Mouse (Mus musculus) forebrain, embryonic 12.5 days (tissue): ENCODE results near the gene Vmn1r114. TPM values are rescaled to one million over a fixed set of nuclear protein-coding genes. Genes with fewer than 3 reads are reported as not detected.
"Not testable (repeated sequence)": the region's sequence is repeated elsewhere in the genome, so short reads cannot be mapped to it uniquely, and the experiment has no call there.

Source experiments
- ATAC-seq: fragments of 200-750 bp; cut with Nextera tagmentation; 2 replicates; pipeline ENCODE4 v1.8.0; 2017; ENCODE audit warnings: moderate TSS enrichment; ENCODE audit not compliant: low FRiP score
- H3K27ac ChIP-seq: fragments of 300-500 bp; sonication (generic); 2 replicates; pipeline ENCODE4 v1.5.1; 2016; ENCODE audit warnings: mild to moderate bottlenecking
- H3K27me3 ChIP-seq: fragments of 300-500 bp; sonication (generic); 2 replicates; pipeline ENCODE4 v1.6.1; 2016; ENCODE audit warnings: mild to moderate bottlenecking
- H3K36me3 ChIP-seq: fragments of 300-500 bp; sonication (generic); replicated peaks from 2 replicates; pipeline ENCODE4 v1.6.1; 2016; ENCODE audit warnings: mild to moderate bottlenecking
- H3K4me1 ChIP-seq: fragments of 300-500 bp; sonication (generic); 2 replicates; pipeline ENCODE4 v1.6.1; 2016
- H3K4me2 ChIP-seq: fragments of 300-500 bp; sonication (generic); 2 replicates; pipeline ENCODE4 v1.6.1; 2016; ENCODE audit warnings: mild to moderate bottlenecking, moderate library complexity
- H3K4me3 ChIP-seq: fragments of 300-500 bp; sonication (generic); replicated peaks from 2 replicates; pipeline ENCODE4 v1.5.1; 2016; ENCODE audit warnings: mild to moderate bottlenecking
- H3K9ac ChIP-seq: fragments of 300-500 bp; sonication (generic); 2 replicates; pipeline ENCODE4 v1.6.1; 2016; ENCODE audit warnings: mild to moderate bottlenecking
- H3K9me3 ChIP-seq: fragments of 300-500 bp; sonication (generic); 2 replicates; pipeline ENCODE4 v1.6.1; 2016
- WGBS: fragments of 180-500 bp; shearing (Covaris S2); methylation state at CpG from one replicate; pipeline ENCODE4 v1.1.7; 2016; 5-methylcytosine and 5-hydroxymethylcytosine counted together
- polyA plus RNA-seq: library from polyadenylated mRNA; unstranded; fragments of >200 nt; fragmentation: Nextera tagmentation; extraction: Ambion mirVana; gene quantifications from 2 replicates; pipeline ENCODE4 v1.2.1, GENCODE M21; 2016

Gene Vmn1r114
- polyA plus RNA-seq = not detected in 2 replicates

GRCm38 (mm10) chr7:20812086-20812485 lies at the start of gene Vmn1r114:
Vmn1r114 (minus strand) TSS chr7:20812186.
- no CpG with 5 or more reads among the region's 5 CpGs for WGBS
- not testable (repeated sequence) for H3K36me3 ChIP-seq, ATAC-seq

GRCm38 (mm10) chr7:20844885-20845284 lies 32.9 kb upstream of the Vmn1r114 start, which contains the start of gene Vmn1r115:
Vmn1r115 (minus strand) TSS chr7:20844985.
- H3K27me3 ChIP-seq = not testable (repeated sequence)

More at GRCm38 (mm10) chr7:20812086-20812485, at the start of gene Vmn1r114:
- H3K9ac ChIP-seq, H3K9me3 ChIP-seq, H3K4me2 ChIP-seq, H3K4me3 ChIP-seq, H3K27ac ChIP-seq, H3K27me3 ChIP-seq, H3K4me1 ChIP-seq: not testable (repeated sequence)

GRCm38 (mm10) chr7:20786985-20787384 lies 25.0 kb downstream of the Vmn1r114 start, which contains the start of gene Vmn1r113:
Vmn1r113 (plus strand) TSS chr7:20787285.
- not testable (repeated sequence) for H3K27me3 ChIP-seq, H3K4me1 ChIP-seq, H3K4me2 ChIP-seq, H3K9ac ChIP-seq, H3K9me3 ChIP-seq, H3K4me3 ChIP-seq, H3K27ac ChIP-seq, H3K36me3 ChIP-seq, ATAC-seq
- WGBS = 75% methylated on average over 2 of the region's 2 CpGs

More at GRCm38 (mm10) chr7:20844885-20845284, 32.9 kb upstream of the Vmn1r114 start, which contains the start of gene Vmn1r115:
- H3K9ac ChIP-seq, H3K4me1 ChIP-seq, ATAC-seq, H3K4me3 ChIP-seq, H3K27ac ChIP-seq, H3K36me3 ChIP-seq, H3K4me2 ChIP-seq, H3K9me3 ChIP-seq: not testable (repeated sequence)
- 93% methylated on average over 1 of the region's 3 CpGs for WGBS

GRCm38 (mm10) chr7:20770885-20771284 lies 41.1 kb downstream of the Vmn1r114 start, which contains the start of gene Vmn1r112:
Vmn1r112 (plus strand) TSS chr7:20771185.
- not testable (repeated sequence) for H3K9ac ChIP-seq, H3K27ac ChIP-seq, H3K4me1 ChIP-seq, H3K4me3 ChIP-seq, H3K27me3 ChIP-seq, H3K36me3 ChIP-seq, H3K4me2 ChIP-seq, ATAC-seq, H3K9me3 ChIP-seq
- no CpG with 5 or more reads among the region's 3 CpGs for WGBS

Other genes starting within 250 kb of the Vmn1r114 start
- gene Gm4141, start 235.9 kb downstream of the Vmn1r114 start, polyA plus RNA-seq = not detected in 2 replicates
- not detected in 2 replicates for gene Gm4513, start 213.2 kb downstream of the Vmn1r114 start, polyA plus RNA-seq
- not detected in 2 replicates for gene Vmn1r107, start 143.3 kb downstream of the Vmn1r114 start, polyA plus RNA-seq
- not detected in 2 replicates for gene Vmn1r111, start 109.0 kb downstream of the Vmn1r114 start, polyA plus RNA-seq
- gene Gm10668, start 81.6 kb downstream of the Vmn1r114 start, polyA plus RNA-seq = not detected in 2 replicates
- not detected in 2 replicates for gene Vmn1r112, start 41.0 kb downstream of the Vmn1r114 start, polyA plus RNA-seq
- not detected in 2 replicates for gene Vmn1r113, start 24.9 kb downstream of the Vmn1r114 start, polyA plus RNA-seq
- gene Vmn1r115, start 32.8 kb upstream of the Vmn1r114 start, polyA plus RNA-seq = not detected in 2 replicates
- gene Vmn1r116, start 60.1 kb upstream of the Vmn1r114 start, polyA plus RNA-seq = not detected in 2 replicates
- not detected in 2 replicates for gene Vmn1r117, start 71.9 kb upstream of the Vmn1r114 start, polyA plus RNA-seq
- not detected in 2 replicates for gene Vmn1r118, start 100.2 kb upstream of the Vmn1r114 start, polyA plus RNA-seq
- gene Vmn1r119, start 200.3 kb upstream of the Vmn1r114 start, polyA plus RNA-seq = not detected in 2 replicates
- not detected in 2 replicates for gene Vmn1r120, start 241.6 kb upstream of the Vmn1r114 start, polyA plus RNA-seq